Mouse (Mus musculus): ENCODE data around the gene Prkn.

GRCm38 (mm10) chr17:12066054-12066453 lies 1225.9 kb downstream of the Prkn start:
- no peak for TF ChIP-seq CTCF (IDR thresholded peaks at IDR 0.05)
- TF ChIP-seq POLR2A (IDR thresholded peaks at IDR 0.05; ENCODE audit: insufficient read depth, low read depth, low read length) = no peak
- no peak for TF ChIP-seq EP300 (IDR thresholded peaks at IDR 0.05; ENCODE audit: insufficient read depth, low read depth, low read length)
